13 mouse cellular contexts compared by ENCODE assay signal in the genomic region with DNA sequence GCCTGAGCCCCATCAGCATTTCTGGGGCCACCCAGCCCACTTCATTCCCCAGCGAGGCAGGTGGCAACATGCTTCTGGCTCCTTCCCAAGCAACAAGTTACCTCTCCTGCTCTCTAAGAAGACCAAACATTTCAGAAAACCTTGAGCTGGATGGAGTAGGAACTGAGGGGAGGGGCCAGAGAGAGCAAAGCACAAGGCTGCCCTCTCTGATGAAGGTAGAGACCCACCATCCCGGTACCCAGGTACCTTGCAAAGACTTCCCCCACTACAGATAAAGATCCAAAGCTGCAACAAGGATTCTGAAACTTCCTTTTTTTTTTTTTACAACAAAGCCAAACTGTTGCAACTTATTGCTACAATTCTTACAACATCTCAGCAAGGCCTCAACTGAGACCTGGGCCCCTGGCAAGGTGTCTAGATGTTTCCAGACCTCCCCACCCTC. TPM values are rescaled to one million over a fixed set of nuclear protein-coding genes. Genes with fewer than 3 reads are reported as not detected.
DNase-seq lines count a peak whose midpoint lies in the region; ATAC-seq and TF ChIP-seq lines count a peak whose summit lies in the region.
"Had no signal": no experiment of that assay in that cellular context is flagged by ENCODE, and none has a peak within 500 bp of the region (broad histone marks: within the 10 kb centered on the region; RNA-seq: fewer than 3 reads in every experiment).

No protein-coding gene starts in this region.

- no peaks in the 10 kb centered on the region for H3K27me3 ChIP-seq in kidney, postnatal 0 days (ENCODE audit: insufficient read depth, low read length)
- H3K27me3 ChIP-seq in MEL (ENCODE audit: control insufficient read depth in 1 of 2, insufficient read depth in 2 of 2, low read length in 2 of 2), result no peaks in the 10 kb centered on the region
- no peaks in the 10 kb centered on the region for H3K27me3 ChIP-seq in embryonic facial prominence, embryonic 15.5 days
- no peaks in the 10 kb centered on the region for H3K27me3 ChIP-seq in megakaryocyte, embryonic 14.5 days (replicated peaks)
- no peaks in the 10 kb centered on the region for H3K27me3 ChIP-seq in forebrain, embryonic 10.5 days (ENCODE audit: poor library complexity, severe bottlenecking)
- H3K27me3 ChIP-seq: hindbrain, embryonic 12.5 days had no signal

- peak in 1 of 2 experiments; percentile 45; a peak in 1 of 4 replicates for TF ChIP-seq EP300 in MEL (IDR thresholded peaks at IDR 0.05; ENCODE audit: low read depth in 1 of 2, low read length in 2 of 2)

- no peak overlapping the region for H3K4me3 ChIP-seq in kidney, postnatal 0 days (replicated peaks; ENCODE audit: low read depth, low read length)
- H3K4me3 ChIP-seq in MEL (ENCODE audit: control insufficient read depth in 1 of 2, insufficient read depth in 1 of 2, low read depth in 2 of 2, low read length in 2 of 2), result no peak overlapping the region
- no peak overlapping the region for H3K4me3 ChIP-seq in embryonic facial prominence, embryonic 15.5 days (replicated peaks)
- peak overlapping the region; percentile 88 for H3K4me3 ChIP-seq in megakaryocyte, embryonic 14.5 days (replicated peaks)
- no peak overlapping the region for H3K4me3 ChIP-seq in forebrain, embryonic 10.5 days
- H3K4me3 ChIP-seq: hindbrain, embryonic 12.5 days; layer of hippocampus, adult 2 months had no signal

- H3K36me3 ChIP-seq in kidney, postnatal 0 days (ENCODE audit: insufficient read depth, low read length), result 0 out of 2 replicates have a peak, but pooled peaks cover 3% of the 10 kb centered on the region
- peaks cover 0 to 45% of the 10 kb centered on the region in 2 experiments; a peak in 2 of 4 replicates for H3K36me3 ChIP-seq in MEL (ENCODE audit: control insufficient read depth in 1 of 2, insufficient read depth in 2 of 2, low read length in 2 of 2)
- H3K36me3 ChIP-seq in embryonic facial prominence, embryonic 15.5 days, result no peaks in the 10 kb centered on the region
- peaks cover 95% of the 10 kb centered on the region for H3K36me3 ChIP-seq in megakaryocyte, embryonic 14.5 days (replicated peaks; ENCODE audit: low read length)
- peaks cover 52% of the 10 kb centered on the region for H3K36me3 ChIP-seq in forebrain, embryonic 10.5 days (replicated peaks)

- no peak for ATAC-seq in kidney, postnatal 0 days (replicated peaks; ENCODE audit: low FRiP score, low read depth)
- ATAC-seq in embryonic facial prominence, embryonic 15.5 days (ENCODE audit: insufficient number of reproducible peaks, low FRiP score, low TSS enrichment, low read depth), result no peak

- TF ChIP-seq POLR2A in MEL (IDR thresholded peaks at IDR 0.05; ENCODE audit: control insufficient read depth in 1 of 2, insufficient read depth in 1 of 2, low read depth in 1 of 2, low read length in 2 of 2, poor library complexity in 1 of 2), result no peak

- H3K79me2 ChIP-seq in MEL (ENCODE audit: control insufficient read depth, insufficient read depth, low read length, poor library complexity), result peaks cover 59% of the 10 kb centered on the region

- no peak for DNase-seq in kidney, postnatal 0 days (ENCODE audit: low spot score)
- DNase-seq in kidney, postnatal 36 days, result no peak
- DNase-seq in MEL (ENCODE audit: low read depth, low spot score), result peak; percentile 56
- DNase-seq in forebrain, embryonic 10.5 days (ENCODE audit: extremely low spot score, low spot score), result no peak
- no peak for DNase-seq in MN1 (ENCODE audit: low spot score)
- DNase-seq: adrenal gland, postnatal 14 days; right cerebral cortex, postnatal 14 days; thymus, adult 18-20 months had no signal

- WGBS in kidney, postnatal 0 days, result 72% methylated on average over 2 of the region's 2 CpGs
- 54% methylated on average over 2 of the region's 2 CpGs for WGBS in embryonic facial prominence, embryonic 15.5 days
- WGBS in forebrain, embryonic 10.5 days, result 86% methylated on average over 2 of the region's 2 CpGs

- no peak overlapping the region for H3K4me2 ChIP-seq in kidney, postnatal 0 days (ENCODE audit: low read length)
- H3K4me2 ChIP-seq in embryonic facial prominence, embryonic 15.5 days (replicated peaks), result no peak overlapping the region
- H3K4me2 ChIP-seq: hindbrain, embryonic 12.5 days had no signal

- no peaks in the 10 kb centered on the region for H3K9me3 ChIP-seq in kidney, postnatal 0 days (replicated peaks; ENCODE audit: low read length)
- H3K9me3 ChIP-seq in MEL (replicated peaks; ENCODE audit: insufficient read depth, low read length), result no peaks in the 10 kb centered on the region
- H3K9me3 ChIP-seq in embryonic facial prominence, embryonic 15.5 days (replicated peaks), result no peaks in the 10 kb centered on the region
- H3K9me3 ChIP-seq in megakaryocyte, embryonic 14.5 days, result no peaks in the 10 kb centered on the region
- H3K9me3 ChIP-seq in forebrain, embryonic 10.5 days, result no peaks in the 10 kb centered on the region
- H3K9me3 ChIP-seq: hindbrain, embryonic 12.5 days had no signal

- peaks cover 67% of the 10 kb centered on the region for H3K4me1 ChIP-seq in kidney, postnatal 0 days (replicated peaks; ENCODE audit: insufficient read depth, low read length)
- peaks cover 31 to 50% of the 10 kb centered on the region in 2 experiments for H3K4me1 ChIP-seq in MEL (ENCODE audit: control insufficient read depth in 1 of 2, insufficient read depth in 2 of 2, low read length in 2 of 2)
- peaks cover 59% of the 10 kb centered on the region for H3K4me1 ChIP-seq in embryonic facial prominence, embryonic 15.5 days
- peaks cover 100% of the 10 kb centered on the region for H3K4me1 ChIP-seq in megakaryocyte, embryonic 14.5 days
- peaks cover 70% of the 10 kb centered on the region for H3K4me1 ChIP-seq in forebrain, embryonic 10.5 days

- peak overlapping the region; percentile 62; the same call in 1 of the 2 replicates for H3K27ac ChIP-seq in kidney, postnatal 0 days
- peak overlapping the region; percentile 70 for H3K27ac ChIP-seq in MEL (ENCODE audit: control insufficient read depth, low read depth, low read length)
- peak overlapping the region; percentile 78 for H3K27ac ChIP-seq in embryonic facial prominence, embryonic 15.5 days (replicated peaks)
- no peak overlapping the region for H3K27ac ChIP-seq in forebrain, embryonic 10.5 days
- H3K27ac ChIP-seq: hindbrain, embryonic 12.5 days; layer of hippocampus, adult 2 months; liver, embryonic 14.5 days had no signal

- no peak for TF ChIP-seq CTCF in kidney, postnatal 0 days (IDR thresholded peaks at IDR 0.05; ENCODE audit: low read depth)
- no peak for TF ChIP-seq CTCF in MEL (IDR thresholded peaks at IDR 0.05 in 2 of 3, conservative IDR thresholded peaks at IDR 0.05 in 1 of 3; ENCODE audit: control insufficient read depth in 1 of 3, insufficient read depth in 1 of 3, low read depth in 2 of 3, low read length in 3 of 3, poor library complexity in 1 of 3, severe bottlenecking in 1 of 3)

- TF ChIP-seq RAD21 in MEL (IDR thresholded peaks at IDR 0.05; ENCODE audit: low read depth, low read length), result no peak

- H3K9ac ChIP-seq in kidney, postnatal 0 days (ENCODE audit: low read depth, low read length), result no peak overlapping the region
- H3K9ac ChIP-seq in MEL (ENCODE audit: control insufficient read depth, low read depth, low read length, poor library complexity, severe bottlenecking), result peak overlapping the region; percentile 31; the same call in 1 of the 2 replicates
- H3K9ac ChIP-seq in embryonic facial prominence, embryonic 15.5 days, result no peak overlapping the region
- H3K9ac ChIP-seq: hindbrain, embryonic 12.5 days; liver, embryonic 14.5 days had no signal

TF ChIP-seq in MEL, 35 proteins besides CTCF, POLR2A, EP300 and RAD21:
- peak; percentile 69 for TF ChIP-seq GATA1 (IDR thresholded peaks at IDR 0.05; ENCODE audit: low read depth, low read length)
- TF ChIP-seq ZNF384 (IDR thresholded peaks at IDR 0.05; ENCODE audit: low read depth, low read length), result peak; percentile 87
- no peak for TF ChIP-seq MYB (IDR thresholded peaks at IDR 0.05; ENCODE audit: low read depth, low read length)
- TF ChIP-seq RCOR1 (IDR thresholded peaks at IDR 0.05; ENCODE audit: low read depth, low read length), result 0 out of 2 replicates have a peak, but pooled peaks have one; percentile 37
- 0 out of 2 replicates have a peak, but pooled peaks have one; percentile 17 for TF ChIP-seq TCF12 (IDR thresholded peaks at IDR 0.05; ENCODE audit: low read depth, low read length)

RNA-seq across cellular contexts. Expression of gene Myh9, which starts 10.8 kb away (rescaled TPM):
- polyA plus RNA-seq in kidney, postnatal 0 days (2015; fragmentation: Nextera tagmentation; extraction: Ambion mirVana), result 52.9 and 57.2 TPM in 2 replicates
- 59.3 and 65.1 TPM in 2 replicates for total RNA-seq in MEL (2012; rRNA removed)
- polyA plus RNA-seq in MEL (2012; ENCODE audit: insufficient read depth in 1 of 2, insufficient read length in 2 of 2, low read depth in 1 of 2, low replicate concordance in 2 of 2, missing spikeins in 1 of 2), result 100 to 1,000 TPM; 158 to 176 TPM
- 41.1 and 41.7 TPM in 2 replicates for polyA plus RNA-seq in embryonic facial prominence, embryonic 15.5 days (2015; fragmentation: Nextera tagmentation; extraction: Ambion mirVana)
- 1,439 and 1,641 TPM in 2 replicates for polyA plus RNA-seq in megakaryocyte, embryonic 14.5 days (2012; ENCODE audit: insufficient read depth, low replicate concordance)
- 35.6 and 36.8 TPM in 2 replicates for polyA plus RNA-seq in forebrain, embryonic 10.5 days (2016; fragmentation: Nextera tagmentation; extraction: Ambion mirVana)
